Mouse (Mus musculus) cerebellum, adult 2 months (tissue): Measurements from ENCODE around the gene Ddx23.

Experiments
- CTCF ChIP-seq: fragments of 200-500 bp; IDR thresholded peaks from 2 replicates; pipeline ENCODE4 v1.5.1; 2011; ENCODE audit warnings: low read depth, mild to moderate bottlenecking, control low read depth, low read length, moderate library complexity, borderline replicate concordance; ENCODE audit not compliant: insufficient read depth
- POLR2A ChIP-seq: fragments of 200-500 bp; IDR thresholded peaks from 2 replicates; pipeline ENCODE4 v1.6.1; 2011; ENCODE audit warnings: low read length, control low read depth, borderline replicate concordance; ENCODE audit not compliant: insufficient read depth

- TF ChIP-seq CTCF = no peak
- no peak for TF ChIP-seq POLR2A
These were observed 36.0 kb downstream of the Ddx23 start for GRCm38 (mm10) chr15:98626487-98627212.
